Comparison of ENCODE assay signal across 15 mouse cellular contexts in the genomic region with DNA sequence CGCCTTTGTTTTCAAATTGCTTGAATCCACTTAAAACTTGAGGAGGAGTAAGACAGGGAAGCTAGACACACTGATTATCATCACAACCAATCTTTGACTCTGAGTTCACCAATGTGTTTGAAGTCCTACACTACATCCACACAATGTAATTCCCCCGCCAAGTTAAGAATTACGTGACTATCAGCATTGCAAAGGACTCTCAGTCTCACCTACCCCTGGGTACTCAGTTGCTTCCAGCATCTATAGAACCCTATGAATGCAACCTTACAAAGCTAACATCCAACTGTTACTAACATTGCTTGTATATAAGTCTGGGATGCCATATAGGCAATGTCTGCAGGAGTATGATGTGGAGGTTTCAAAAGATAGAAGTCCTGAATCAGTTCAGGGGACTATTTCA.
A peak's percentile ranks its signal among the peaks of the same experiment; 100 is the strongest.
DNase-seq lines count a peak whose midpoint lies in the region; ATAC-seq lines count a peak whose summit lies in the region.
"Had no signal": no experiment of that assay in that cellular context is flagged by ENCODE, and none has a peak within 500 bp of the region (broad histone marks: within the 10 kb centered on the region; RNA-seq: fewer than 3 reads in every experiment).

No protein-coding gene starts in this region.

- WGBS in forebrain, embryonic 11.5 days: 94% methylated on average over 3 of the region's 3 CpGs
- WGBS in forebrain, embryonic 10.5 days: 89% methylated on average over 3 of the region's 3 CpGs
- WGBS in midbrain, embryonic 13.5 days: 93% methylated on average over 3 of the region's 3 CpGs
- WGBS in midbrain, embryonic 10.5 days: 87% methylated on average over 3 of the region's 3 CpGs

- no peaks in the 10 kb centered on the region for H3K9me3 ChIP-seq in forebrain, embryonic 11.5 days (ENCODE audit: control insufficient read depth, low read length)
- H3K9me3 ChIP-seq in forebrain, embryonic 10.5 days: no peaks in the 10 kb centered on the region
- H3K9me3 ChIP-seq in midbrain, embryonic 13.5 days: no peaks in the 10 kb centered on the region
- no peaks in the 10 kb centered on the region for H3K9me3 ChIP-seq in midbrain, embryonic 10.5 days (replicated peaks)
- H3K9me3 ChIP-seq: embryonic facial prominence, embryonic 10.5 days; embryonic facial prominence, embryonic 12.5 days; forebrain, embryonic 13.5 days; G1E had no signal

- DNase-seq in forebrain, embryonic 11.5 days (ENCODE audit: low spot score): no peak
- DNase-seq in forebrain, embryonic 10.5 days (ENCODE audit: extremely low spot score, low spot score): no peak
- peak; percentile 53 for DNase-seq in heart, adult 11 months
- no peak for DNase-seq in heart, adult 8-10 months (ENCODE audit: low spot score)
- no peak for DNase-seq in midbrain, embryonic 10.5 days (ENCODE audit: low spot score)

- H3K9ac ChIP-seq in forebrain, embryonic 11.5 days (ENCODE audit: low read length): no peak overlapping the region
- H3K9ac ChIP-seq in midbrain, embryonic 13.5 days (replicated peaks): no peak overlapping the region
- H3K9ac ChIP-seq: embryonic facial prominence, embryonic 12.5 days; forebrain, embryonic 13.5 days; forebrain, postnatal 0 days had no signal

- ATAC-seq in forebrain, embryonic 11.5 days (replicated peaks; ENCODE audit: low FRiP score): 0 out of 2 replicates have a peak, but pooled peaks have one; percentile 44
- 0 out of 2 replicates have a peak, but pooled peaks have one; percentile 11 for ATAC-seq in midbrain, embryonic 13.5 days
- ATAC-seq: activated CD4-positive, CD25-positive, alpha-beta regulatory T cell, adult 4 months; CD4-positive, CD25-positive, alpha-beta regulatory T cell, adult 4 months had no signal

- H3K36me3 ChIP-seq in forebrain, embryonic 11.5 days (ENCODE audit: control insufficient read depth, insufficient read depth, low read length): no peaks in the 10 kb centered on the region
- no peaks in the 10 kb centered on the region for H3K36me3 ChIP-seq in forebrain, embryonic 10.5 days (replicated peaks)
- no peaks in the 10 kb centered on the region for H3K36me3 ChIP-seq in midbrain, embryonic 13.5 days
- H3K36me3 ChIP-seq in midbrain, embryonic 10.5 days: no peaks in the 10 kb centered on the region
- H3K36me3 ChIP-seq: embryonic facial prominence, embryonic 10.5 days; embryonic facial prominence, embryonic 12.5 days; G1E had no signal

- no peak overlapping the region for H3K4me2 ChIP-seq in forebrain, embryonic 11.5 days (ENCODE audit: low read depth, low read length, severe bottlenecking)
- no peak overlapping the region for H3K4me2 ChIP-seq in midbrain, embryonic 13.5 days (replicated peaks)
- H3K4me2 ChIP-seq: embryonic facial prominence, embryonic 12.5 days; forebrain, embryonic 13.5 days had no signal

- H3K27ac ChIP-seq in forebrain, embryonic 11.5 days (ENCODE audit: low read depth, low read length): no peak overlapping the region
- H3K27ac ChIP-seq in forebrain, embryonic 10.5 days: no peak overlapping the region
- H3K27ac ChIP-seq in midbrain, embryonic 13.5 days: no peak overlapping the region
- no peak overlapping the region for H3K27ac ChIP-seq in midbrain, embryonic 10.5 days (replicated peaks)
- H3K27ac ChIP-seq: embryonic facial prominence, embryonic 10.5 days; embryonic facial prominence, embryonic 12.5 days; forebrain, embryonic 13.5 days had no signal

- H3K4me3 ChIP-seq in forebrain, embryonic 11.5 days (ENCODE audit: low read depth, low read length): no peak overlapping the region
- H3K4me3 ChIP-seq in forebrain, embryonic 10.5 days: no peak overlapping the region
- H3K4me3 ChIP-seq in midbrain, embryonic 13.5 days (replicated peaks): no peak overlapping the region
- no peak overlapping the region for H3K4me3 ChIP-seq in midbrain, embryonic 10.5 days
- H3K4me3 ChIP-seq: embryonic facial prominence, embryonic 10.5 days; embryonic facial prominence, embryonic 12.5 days; forebrain, embryonic 13.5 days had no signal

- H3K27me3 ChIP-seq in forebrain, embryonic 11.5 days (ENCODE audit: control insufficient read depth, insufficient read depth, low read length): no peaks in the 10 kb centered on the region
- H3K27me3 ChIP-seq in forebrain, embryonic 10.5 days (ENCODE audit: poor library complexity, severe bottlenecking): no peaks in the 10 kb centered on the region
- H3K27me3 ChIP-seq in midbrain, embryonic 13.5 days: no peaks in the 10 kb centered on the region
- H3K27me3 ChIP-seq in midbrain, embryonic 10.5 days (ENCODE audit: low read depth, poor library complexity, severe bottlenecking): no peaks in the 10 kb centered on the region
- H3K27me3 ChIP-seq: CH12.LX; embryonic facial prominence, embryonic 12.5 days; forebrain, embryonic 13.5 days; Patski had no signal

- H3K4me1 ChIP-seq in forebrain, embryonic 11.5 days (replicated peaks; ENCODE audit: control insufficient read depth, insufficient read depth, low read length): no peaks in the 10 kb centered on the region
- no peaks in the 10 kb centered on the region for H3K4me1 ChIP-seq in forebrain, embryonic 10.5 days
- no peaks in the 10 kb centered on the region for H3K4me1 ChIP-seq in midbrain, embryonic 13.5 days (replicated peaks)
- no peaks in the 10 kb centered on the region for H3K4me1 ChIP-seq in midbrain, embryonic 10.5 days
- H3K4me1 ChIP-seq: forebrain, embryonic 13.5 days had no signal
